Mouse (Mus musculus) stomach, postnatal 0 days (tissue): ENCODE measurements around the gene Rdh13. TPM values are rescaled to one million over a fixed set of nuclear protein-coding genes. Genes with fewer than 3 reads are reported as not detected.
A peak's percentile ranks its signal among the peaks of the same experiment; 100 is the strongest.

Experiments
- ATAC-seq: fragments of 200-750 bp; cut with Nextera tagmentation; 2 replicates; pipeline ENCODE4 v1.8.0; 2017; ENCODE audit not compliant: low FRiP score, low TSS enrichment
- DNase-seq: peaks from one replicate; pipeline ENCODE4 v3.0.0-alpha.2; 2016; ENCODE audit warnings: low spot score
- H3K27ac ChIP-seq: fragments of 300-500 bp; sonication (generic); replicated peaks from 2 replicates; pipeline ENCODE4 v1.5.1; 2014; ENCODE audit warnings: mild to moderate bottlenecking, control low read depth
- H3K27me3 ChIP-seq: fragments of 300-500 bp; sonication (generic); 2 replicates; pipeline ENCODE4 v1.6.1; 2014; ENCODE audit warnings: low read length; ENCODE audit not compliant: control insufficient read depth, insufficient read depth
- H3K36me3 ChIP-seq: fragments of 300-500 bp; sonication (generic); 2 replicates; pipeline ENCODE4 v1.6.1; 2014; ENCODE audit warnings: low read length, mixed read lengths; ENCODE audit not compliant: control insufficient read depth, insufficient read depth
- H3K4me1 ChIP-seq: fragments of 300-500 bp; sonication (generic); replicated peaks from 2 replicates; pipeline ENCODE4 v1.6.1; 2014; ENCODE audit warnings: antibody characterized with exemption; ENCODE audit not compliant: control insufficient read depth, insufficient read depth
- H3K4me2 ChIP-seq: fragments of 300-500 bp; sonication (generic); replicated peaks from 2 replicates; pipeline ENCODE4 v1.6.1; 2014; ENCODE audit warnings: low read depth, mild to moderate bottlenecking, control low read depth, moderate library complexity
- H3K4me3 ChIP-seq: fragments of 300-500 bp; sonication (generic); 2 replicates; pipeline ENCODE4 v1.5.1; 2014; ENCODE audit warnings: low read depth, low read length, control low read depth
- H3K9ac ChIP-seq: fragments of 300-500 bp; sonication (generic); 2 replicates; pipeline ENCODE4 v1.6.1; 2014; ENCODE audit warnings: mild to moderate bottlenecking, low read length, control low read depth, mixed read lengths
- H3K9me3 ChIP-seq: fragments of 300-500 bp; sonication (generic); 2 replicates; pipeline ENCODE4 v1.6.1; 2016; ENCODE audit warnings: low read length; ENCODE audit not compliant: control insufficient read depth
- CTCF ChIP-seq: IDR thresholded peaks from 2 replicates; pipeline ENCODE4 v1.5.1; 2016; ENCODE audit warnings: antibody characterized with exemption, low read depth, mild to moderate bottlenecking, moderate library complexity
- EP300 ChIP-seq: optimal IDR thresholded peaks from 2 replicates; pipeline ENCODE3; 2016; ENCODE audit warnings: antibody characterized with exemption
- WGBS: fragments of 180-500 bp; shearing (Covaris S2); extraction: QIAGEN DNeasy Blood & Tissue Kit; methylation state at CpG from one replicate; pipeline ENCODE4 v1.1.7; 2014; 5-methylcytosine and 5-hydroxymethylcytosine counted together
- polyA plus RNA-seq: library from polyadenylated mRNA; unstranded; fragments of >200 nt; fragmentation: Nextera tagmentation; extraction: Ambion mirVana; gene quantifications from 2 replicates; pipeline ENCODE4 v1.2.1, GENCODE M21; 2015

The Rdh13 gene
- polyA plus RNA-seq, 1 experiment from 2014 or later: 29.0 TPM

GRCm38 (mm10) chr7:4479674-4480073, 34.2 kb upstream of the Rdh13 start:
- no peak overlapping the region for H3K4me3 ChIP-seq
- H3K4me1 ChIP-seq: no peaks in the 10 kb centered on the region; the same call in 1 of the 2 replicates
- WGBS: 24% methylated on average over 6 of the region's 6 CpGs
- peaks cover 31% of the 10 kb centered on the region for H3K36me3 ChIP-seq
- no peak overlapping the region for H3K9ac ChIP-seq
- H3K4me2 ChIP-seq: no peak overlapping the region; the same call in 1 of the 2 replicates
- ATAC-seq (peak; percentile 5; the same call in 1 of the 2 replicates), DNase-seq (peak; percentile 70)
- peak; percentile 81 for TF ChIP-seq CTCF
- no peak for TF ChIP-seq EP300
- H3K27me3 ChIP-seq: no peaks in the 10 kb centered on the region
- H3K9me3 ChIP-seq: no peaks in the 10 kb centered on the region
- 0 out of 2 replicates have a peak overlapping the region, but pooled peaks have one; percentile 86 for H3K27ac ChIP-seq

DNA sequence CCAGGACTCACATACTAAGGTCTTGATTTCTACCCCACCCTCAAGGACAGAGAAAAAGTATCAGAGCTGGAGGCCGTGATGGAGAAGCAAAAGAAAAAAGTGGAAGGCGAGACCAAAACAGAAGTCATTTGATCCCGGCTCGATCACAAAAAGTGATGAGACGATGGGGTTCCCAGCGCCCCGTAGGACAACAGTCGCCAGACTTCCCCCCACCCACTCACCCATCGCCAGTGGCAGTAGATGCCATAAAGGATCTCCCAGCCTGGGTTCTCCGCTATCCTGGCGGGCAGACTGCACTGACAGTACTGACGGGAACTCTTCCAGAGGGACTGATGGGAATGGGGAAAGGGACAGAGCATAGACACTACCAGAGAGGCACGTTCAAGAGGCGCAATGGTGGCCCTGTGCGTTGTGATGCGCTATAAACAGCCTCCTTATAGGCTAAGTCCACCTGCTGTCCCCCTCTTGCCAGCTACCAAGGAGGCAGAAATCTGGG, 33.4 kb upstream of the Rdh13 start:
- Histone ChIP-seq H3K4me1 (no peaks in the 10 kb centered on the region; the same call in 1 of the 2 replicates), H3K4me2 (peak overlapping the region; percentile 77), H3K27me3 (no peaks in the 10 kb centered on the region), H3K9ac (peak overlapping the region; percentile 55), H3K27ac (peak overlapping the region; percentile 86), H3K4me3 (peak overlapping the region; percentile 44), H3K9me3 (no peaks in the 10 kb centered on the region), H3K36me3 (peaks cover 26% of the 10 kb centered on the region)
- no peak for TF ChIP-seq EP300
- TF ChIP-seq CTCF: no peak
- WGBS: 8% methylated on average over 16 of the region's 16 CpGs
- ATAC-seq (no peak), DNase-seq (peak; percentile 23)

- Histone ChIP-seq H3K9ac (peak overlapping the region; percentile 62), H3K27me3 (no peaks in the 10 kb centered on the region), H3K27ac (peak overlapping the region; percentile 90), H3K4me1 (no peaks in the 10 kb centered on the region; the same call in 1 of the 2 replicates), H3K36me3 (peaks cover 20% of the 10 kb centered on the region), H3K4me2 (peak overlapping the region; percentile 77), H3K9me3 (no peaks in the 10 kb centered on the region), H3K4me3 (peak overlapping the region; percentile 44)
- WGBS: under 1% methylated on average over 39 of the region's 39 CpGs
- ATAC-seq (peak; percentile 91), DNase-seq (peak; percentile 81)
- TF ChIP-seq EP300: no peak
- TF ChIP-seq CTCF: peak; percentile 37; the same call in 1 of the 2 replicates
Measured at GRCm38 (mm10) chr7:4478021-4478795, 32.8 kb upstream of the Rdh13 start.

GRCm38 (mm10) chr7:4473940-4474339, 28.5 kb upstream of the Rdh13 start:
- H3K9me3 ChIP-seq: no peaks in the 10 kb centered on the region
- H3K36me3 ChIP-seq: no peaks in the 10 kb centered on the region
- DNase-seq (no peak), ATAC-seq (no peak)
- TF ChIP-seq CTCF: no peak
- no peak for TF ChIP-seq EP300
- H3K27ac ChIP-seq: no peak overlapping the region
- H3K9ac ChIP-seq: no peak overlapping the region
- 19% methylated on average over 19 of the region's 19 CpGs for WGBS
- H3K4me2 ChIP-seq: no peak overlapping the region
- H3K4me1 ChIP-seq: no peaks in the 10 kb centered on the region
- H3K27me3 ChIP-seq: no peaks in the 10 kb centered on the region
- H3K4me3 ChIP-seq: no peak overlapping the region

DNA sequence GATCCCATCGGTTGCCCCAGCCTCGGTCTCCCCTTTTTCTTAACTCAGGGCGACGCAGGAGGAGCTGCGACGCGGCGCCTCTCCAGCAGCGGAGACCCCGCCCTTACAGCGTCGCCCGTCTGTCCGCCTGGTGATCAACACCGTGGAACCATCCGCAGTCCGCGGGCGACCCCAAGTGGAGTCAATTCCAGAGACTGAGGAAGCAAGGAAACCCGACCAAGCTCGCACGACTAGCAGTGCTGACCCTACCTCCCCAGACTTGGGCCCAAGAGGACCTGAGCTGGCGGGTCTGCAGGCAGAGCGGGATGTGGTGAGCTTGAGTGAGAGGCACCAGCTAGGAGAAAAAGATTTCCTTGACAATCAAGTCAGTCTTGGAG, 25.7 kb upstream of the Rdh13 start:
- WGBS: 2% methylated on average over 24 of the region's 24 CpGs
- Histone ChIP-seq H3K36me3 (no peaks in the 10 kb centered on the region; the same call in 1 of the 2 replicates), H3K4me1 (no peaks in the 10 kb centered on the region), H3K4me2 (peak overlapping the region; percentile 74), H3K9me3 (no peaks in the 10 kb centered on the region), H3K27ac (no peak overlapping the region), H3K4me3 (peak overlapping the region; percentile 45), H3K9ac (peak overlapping the region; percentile 45), H3K27me3 (no peaks in the 10 kb centered on the region)
- ATAC-seq (peak; percentile 74), DNase-seq (peak; percentile 88)
- TF ChIP-seq CTCF (peak; percentile 90), EP300 (no peak)
